Comparison of ENCODE assay signal across 25 mouse cellular contexts in the genomic region with DNA sequence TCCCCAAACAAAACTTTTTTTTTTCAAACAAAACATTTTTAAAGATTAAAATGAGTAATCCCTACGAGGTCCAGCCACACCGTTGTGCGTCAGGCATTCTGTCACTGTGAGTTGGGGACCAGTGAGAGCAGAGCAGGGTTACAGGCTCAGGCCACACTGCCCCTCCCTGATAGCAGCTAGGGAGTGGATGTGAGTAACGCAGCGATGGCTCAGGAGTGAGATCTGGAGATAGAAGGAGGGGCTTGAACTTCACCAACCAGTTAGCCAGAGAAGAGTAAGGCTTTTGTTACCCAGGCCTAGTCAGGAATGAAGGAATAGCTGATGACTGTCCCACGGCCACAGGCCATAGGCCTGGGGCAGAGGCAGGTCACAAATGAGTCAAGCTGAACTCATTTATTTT. TPM values are rescaled to one million over a fixed set of nuclear protein-coding genes. Genes with fewer than 3 reads are reported as not detected.
"Had no signal": no experiment of that assay in that cellular context is flagged by ENCODE, and none has a peak within 500 bp of the region (broad histone marks: within the 10 kb centered on the region; RNA-seq: fewer than 3 reads in every experiment).

No protein-coding gene starts in this region.

- H3K4me1 ChIP-seq: midbrain, embryonic 10.5 days; midbrain, embryonic 12.5 days; neural tube, embryonic 13.5 days; neural tube, embryonic 15.5 days had no signal

- H3K4me3 ChIP-seq: midbrain, embryonic 10.5 days; midbrain, embryonic 12.5 days; myocyte; neural tube, embryonic 13.5 days; neural tube, embryonic 15.5 days had no signal

- H3K4me2 ChIP-seq: lung, embryonic 14.5 days; midbrain, embryonic 12.5 days; neural tube, embryonic 13.5 days; neural tube, embryonic 15.5 days had no signal

- H3K27me3 ChIP-seq: neural tube, embryonic 13.5 days; neural tube, embryonic 15.5 days had no signal

- H3K9ac ChIP-seq: lung, embryonic 14.5 days; midbrain, embryonic 12.5 days; neural tube, embryonic 13.5 days; neural tube, embryonic 15.5 days had no signal

- H3K27ac ChIP-seq: midbrain, embryonic 10.5 days; midbrain, embryonic 12.5 days; neural tube, embryonic 13.5 days; neural tube, embryonic 15.5 days had no signal

- ATAC-seq: midbrain, embryonic 16.5 days had no signal

- H3K9me3 ChIP-seq: midbrain, embryonic 10.5 days; midbrain, embryonic 12.5 days; neural tube, embryonic 13.5 days; neural tube, embryonic 15.5 days had no signal

- H3K36me3 ChIP-seq: midbrain, embryonic 10.5 days; midbrain, embryonic 12.5 days; neural tube, embryonic 13.5 days; neural tube, embryonic 15.5 days had no signal

- DNase-seq: lung, adult 18-20 months; lung, embryonic 14.5 days; lung, postnatal 10 days; lung, postnatal 4 days; midbrain, embryonic 14.5 days; retina, postnatal 1 day; right cerebral cortex, adult 18-20 months; right cerebral cortex, postnatal 25 days; right cerebral cortex, postnatal 4 days; spleen, adult 18-20 months; thymus, adult 2 months; thymus, postnatal 14 days; thymus, postnatal 36 days had no signal

RNA-seq across cellular contexts. Expression of a gene that starts 30.6 kb away (rescaled TPM):
- total RNA-seq: megakaryocyte, adult 5-6 weeks had no signal
- polyA plus RNA-seq: lung, embryonic 14.5 days; lung, embryonic 16.5 days; midbrain, embryonic 10.5 days; midbrain, embryonic 12.5 days; midbrain, embryonic 14.5 days; midbrain, embryonic 16.5 days; myocyte; neural tube, embryonic 11.5 days; neural tube, embryonic 13.5 days; neural tube, embryonic 15.5 days; small intestine, adult 2 months; stomach, embryonic 14.5 days; stomach, embryonic 16.5 days; thymus, adult 2 months had no signal
